Mouse (Mus musculus): ENCODE data around the gene Dlg4. TPM values are rescaled to one million over a fixed set of nuclear protein-coding genes. Genes with fewer than 3 reads are reported as not detected.

Dlg4 gene
- polyA plus RNA-seq, 1 experiment from 2014 or later = 5.1 TPM

DNA sequence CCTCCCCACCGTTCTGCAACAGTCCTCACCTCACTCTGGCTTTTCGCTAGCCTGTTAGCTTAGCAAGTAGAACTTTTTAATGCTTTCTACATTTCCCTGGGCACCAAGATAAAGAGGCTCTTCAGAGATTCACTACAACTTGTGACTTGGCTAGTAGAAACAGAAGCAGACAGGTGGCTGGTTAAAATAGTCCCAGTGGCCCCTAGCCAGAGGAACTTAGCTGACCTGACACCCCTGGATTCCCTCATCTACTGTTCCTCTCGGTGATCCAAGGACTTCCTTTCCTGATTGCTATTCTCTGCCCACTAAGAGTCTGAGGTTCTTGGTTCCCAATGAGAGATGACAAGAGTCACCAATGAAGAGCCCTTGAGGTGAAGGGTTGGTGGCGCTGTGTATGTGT lies 33.4 kb upstream of the Dlg4 start:
- peak overlapping the region; percentile 100 for H3K9ac ChIP-seq
- H3K36me3 ChIP-seq = peaks cover 54% of the 10 kb centered on the region
- H3K27ac ChIP-seq (replicated peaks) = peak overlapping the region; percentile 99
- peak overlapping the region; percentile 100 for H3K4me3 ChIP-seq
- 75% methylated on average over 4 of the region's 4 CpGs for WGBS
- H3K9me3 ChIP-seq = no peaks in the 10 kb centered on the region
- peaks cover 35% of the 10 kb centered on the region for H3K4me1 ChIP-seq
- ATAC-seq (ENCODE audit: extremely low read depth, insufficient number of reproducible peaks, low FRiP score, low TSS enrichment) = no peak
- H3K4me2 ChIP-seq = peak overlapping the region; percentile 87
- no peaks in the 10 kb centered on the region for H3K27me3 ChIP-seq (replicated peaks)

GRCm38 (mm10) chr11:69984431-69984830 lies 32.3 kb upstream of the Dlg4 start:
- H3K9ac ChIP-seq = no peak overlapping the region
- H3K4me3 ChIP-seq = no peak overlapping the region
- no peak for ATAC-seq (ENCODE audit: extremely low read depth, insufficient number of reproducible peaks, low FRiP score, low TSS enrichment)
- no peaks in the 10 kb centered on the region for H3K27me3 ChIP-seq (replicated peaks)
- no peaks in the 10 kb centered on the region for H3K9me3 ChIP-seq
- H3K4me2 ChIP-seq = no peak overlapping the region
- WGBS = 85% methylated on average over 8 of the region's 8 CpGs
- H3K27ac ChIP-seq (replicated peaks) = no peak overlapping the region
- H3K4me1 ChIP-seq = peaks cover 27% of the 10 kb centered on the region
- peaks cover 60% of the 10 kb centered on the region for H3K36me3 ChIP-seq

DNA sequence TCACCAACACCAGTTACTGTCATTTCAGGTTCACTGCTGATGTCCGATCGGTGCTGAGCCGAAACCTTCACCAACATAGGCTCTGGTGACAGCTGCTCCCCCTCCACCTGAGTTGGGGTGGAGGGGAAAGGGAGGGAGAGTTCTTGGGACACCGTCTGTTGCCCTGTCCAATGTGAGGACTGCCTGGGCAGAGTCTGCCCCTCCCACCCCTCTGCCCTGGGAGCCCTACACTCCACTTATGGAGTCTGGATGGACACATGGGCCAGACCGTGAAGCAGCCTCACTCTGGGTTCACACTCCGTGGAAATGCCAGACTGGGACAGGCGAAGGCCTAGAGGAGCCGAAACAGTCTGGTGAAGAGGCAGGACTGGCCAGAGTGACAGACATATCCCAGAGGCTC lies 26.8 kb upstream of the Dlg4 start:
- Histone ChIP-seq H3K4me2 (no peak overlapping the region; the same call in 1 of the 2 replicates), H3K4me1 (peaks cover 27% of the 10 kb centered on the region), H3K27ac (replicated peaks) (peak overlapping the region; percentile 98), H3K9ac (peak overlapping the region; percentile 96; the same call in 1 of the 2 replicates), H3K9me3 (no peaks in the 10 kb centered on the region), H3K27me3 (replicated peaks) (no peaks in the 10 kb centered on the region), H3K4me3 (peak overlapping the region; percentile 82; the same call in 1 of the 2 replicates), H3K36me3 (peaks cover 80% of the 10 kb centered on the region)
- no peak for ATAC-seq (ENCODE audit: extremely low read depth, insufficient number of reproducible peaks, low FRiP score, low TSS enrichment)
- 77% methylated on average over 8 of the region's 8 CpGs for WGBS

DNA sequence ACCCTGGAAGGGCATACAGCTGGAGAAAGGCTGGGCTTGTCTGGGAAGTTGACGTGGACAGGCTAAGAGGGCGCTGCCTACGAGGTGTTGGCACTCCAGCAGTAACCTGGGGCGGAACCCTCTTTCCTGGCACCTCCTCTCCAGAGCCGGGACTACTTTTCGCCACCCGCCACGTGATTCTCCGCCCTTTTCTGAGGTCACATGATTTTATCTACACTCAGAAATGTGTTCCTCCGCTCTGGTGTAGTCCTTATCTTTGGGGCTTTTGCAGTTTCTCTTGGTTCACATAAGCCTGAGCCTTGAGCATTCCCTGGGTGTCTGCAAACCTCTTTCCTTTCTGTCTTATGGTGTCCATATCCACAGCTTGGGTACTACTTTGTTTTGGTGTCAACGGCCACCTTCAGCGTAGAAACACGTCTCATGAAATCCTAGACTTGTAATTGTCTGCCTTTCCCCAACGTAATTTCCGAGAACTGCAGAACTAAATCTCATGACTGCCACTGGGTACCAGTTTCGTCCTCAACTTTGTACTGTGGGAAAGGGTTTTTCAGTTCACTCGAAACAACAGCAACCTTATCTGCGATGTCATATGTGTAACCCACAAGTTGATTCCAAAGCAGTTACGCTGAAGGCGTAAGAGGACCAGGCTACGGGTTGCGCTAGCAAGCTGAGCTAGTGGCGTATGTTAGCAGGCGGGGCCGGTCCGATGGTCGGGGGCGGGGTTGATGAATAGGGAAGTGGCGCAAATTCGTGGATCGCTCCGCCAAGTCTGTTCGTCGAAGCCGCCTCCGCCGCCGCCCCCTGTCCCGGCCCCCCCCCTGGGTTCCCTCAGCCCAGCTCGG lies 25.7 kb upstream of the Dlg4 start, which contains the start of gene Gabarap:
Gabarap (plus strand) TSS at position 294 of the 842 bp plus-strand sequence.
- ATAC-seq (ENCODE audit: extremely low read depth, insufficient number of reproducible peaks, low FRiP score, low TSS enrichment) = peak; percentile 58; the same call in 1 of the 2 replicates
- Histone ChIP-seq H3K4me2 (peak within 1 kb of the TSS; percentile 86), H3K9ac (peak within 1 kb of the TSS; percentile 96), H3K9me3 (no peaks in the 10 kb centered on the region), H3K4me3 (peak within 1 kb of the TSS; percentile 82), H3K27ac (replicated peaks) (peak within 1 kb of the TSS; percentile 98), H3K36me3 (peaks cover 69% of the 10 kb centered on the region), H3K4me1 (peaks cover 27% of the 10 kb centered on the region), H3K27me3 (replicated peaks) (no peaks in the 10 kb centered on the region)
- WGBS = under 1% methylated on average over 40 of the region's 40 CpGs

GRCm38 (mm10) chr11:69991711-69992110 lies 25.0 kb upstream of the Dlg4 start:
- peaks cover 63% of the 10 kb centered on the region for H3K36me3 ChIP-seq
- peak overlapping the region; percentile 98 for H3K27ac ChIP-seq (replicated peaks)
- 0 out of 2 replicates have a peak, but pooled peaks have one; percentile 0 for ATAC-seq (ENCODE audit: extremely low read depth, insufficient number of reproducible peaks, low FRiP score, low TSS enrichment)
- H3K4me3 ChIP-seq = peak overlapping the region; percentile 82
- peak overlapping the region; percentile 96 for H3K9ac ChIP-seq
- peak overlapping the region; percentile 86 for H3K4me2 ChIP-seq
- H3K9me3 ChIP-seq = no peaks in the 10 kb centered on the region
- peaks cover 27% of the 10 kb centered on the region for H3K4me1 ChIP-seq
- 0% methylated on average over 15 of the region's 15 CpGs for WGBS
- H3K27me3 ChIP-seq (replicated peaks) = no peaks in the 10 kb centered on the region

- Histone ChIP-seq H3K9me3 (no peaks in the 10 kb centered on the region), H3K27ac (replicated peaks) (no peak overlapping the region), H3K9ac (peak overlapping the region; percentile 96), H3K4me3 (peak overlapping the region; percentile 82), H3K36me3 (peaks cover 56% of the 10 kb centered on the region), H3K4me2 (peak overlapping the region; percentile 86), H3K4me1 (peaks cover 29% of the 10 kb centered on the region), H3K27me3 (replicated peaks) (no peaks in the 10 kb centered on the region)
- ATAC-seq (ENCODE audit: extremely low read depth, insufficient number of reproducible peaks, low FRiP score, low TSS enrichment) = no peak
- WGBS = 76% methylated on average over 10 of the region's 10 CpGs
Measured at GRCm38 (mm10) chr11:69992396-69992795, 24.3 kb upstream of the Dlg4 start.

GRCm38 (mm10) chr11:69992932-69993331 lies 23.8 kb upstream of the Dlg4 start:
- peak overlapping the region; percentile 86 for H3K4me2 ChIP-seq
- no peak for ATAC-seq (ENCODE audit: extremely low read depth, insufficient number of reproducible peaks, low FRiP score, low TSS enrichment)
- no peak overlapping the region for H3K27ac ChIP-seq (replicated peaks)
- no peaks in the 10 kb centered on the region for H3K9me3 ChIP-seq
- peaks cover 55% of the 10 kb centered on the region for H3K36me3 ChIP-seq
- 84% methylated on average over 3 of the region's 3 CpGs for WGBS
- no peaks in the 10 kb centered on the region for H3K27me3 ChIP-seq (replicated peaks)
- peak overlapping the region; percentile 96 for H3K9ac ChIP-seq
- H3K4me3 ChIP-seq = peak overlapping the region; percentile 82
- peaks cover 35% of the 10 kb centered on the region for H3K4me1 ChIP-seq

- Histone ChIP-seq H3K4me2 (peak overlapping the region; percentile 70), H3K9me3 (no peaks in the 10 kb centered on the region), H3K4me1 (peaks cover 45% of the 10 kb centered on the region), H3K27me3 (replicated peaks) (no peaks in the 10 kb centered on the region), H3K27ac (replicated peaks) (no peak overlapping the region), H3K9ac (peak overlapping the region; percentile 100; the same call in 1 of the 2 replicates), H3K36me3 (peaks cover 55% of the 10 kb centered on the region), H3K4me3 (peak overlapping the region; percentile 99)
- WGBS = 82% methylated on average over 11 of the region's 11 CpGs
- no peak for ATAC-seq (ENCODE audit: extremely low read depth, insufficient number of reproducible peaks, low FRiP score, low TSS enrichment)
Measured at GRCm38 (mm10) chr11:69994401-69995090, 22.2 kb upstream of the Dlg4 start.

GRCm38 (mm10) chr11:69995391-69995960 lies 21.3 kb upstream of the Dlg4 start, which contains the start of gene Phf23:
Phf23 (plus strand) TSS chr11:69995777.
- Histone ChIP-seq H3K27ac (replicated peaks) (peak within 1 kb of the TSS; percentile 99), H3K9me3 (no peaks in the 10 kb centered on the region), H3K4me3 (peak within 1 kb of the TSS; percentile 99), H3K4me2 (peak within 1 kb of the TSS; percentile 70), H3K36me3 (peaks cover 53% of the 10 kb centered on the region), H3K9ac (peak within 1 kb of the TSS; percentile 100), H3K4me1 (peaks cover 44% of the 10 kb centered on the region), H3K27me3 (replicated peaks) (no peaks in the 10 kb centered on the region)
- under 1% methylated on average over 35 of the region's 36 CpGs for WGBS
- ATAC-seq (ENCODE audit: extremely low read depth, insufficient number of reproducible peaks, low FRiP score, low TSS enrichment) = peak; percentile 65

- peak overlapping the region; percentile 100 for H3K9ac ChIP-seq
- no peak for ATAC-seq (ENCODE audit: extremely low read depth, insufficient number of reproducible peaks, low FRiP score, low TSS enrichment)
- H3K4me1 ChIP-seq = peaks cover 45% of the 10 kb centered on the region
- no peaks in the 10 kb centered on the region for H3K9me3 ChIP-seq
- H3K4me3 ChIP-seq = peak overlapping the region; percentile 99
- H3K4me2 ChIP-seq = peak overlapping the region; percentile 70
- H3K27ac ChIP-seq (replicated peaks) = peak overlapping the region; percentile 99
- no peaks in the 10 kb centered on the region for H3K27me3 ChIP-seq (replicated peaks)
- peaks cover 53% of the 10 kb centered on the region for H3K36me3 ChIP-seq
- WGBS = under 1% methylated on average over 58 of the region's 66 CpGs
Measured at GRCm38 (mm10) chr11:69996161-69997061, 20.3 kb upstream of the Dlg4 start.
